Mouse (Mus musculus): Measurements from ENCODE around the gene Ttc28.

DNA sequence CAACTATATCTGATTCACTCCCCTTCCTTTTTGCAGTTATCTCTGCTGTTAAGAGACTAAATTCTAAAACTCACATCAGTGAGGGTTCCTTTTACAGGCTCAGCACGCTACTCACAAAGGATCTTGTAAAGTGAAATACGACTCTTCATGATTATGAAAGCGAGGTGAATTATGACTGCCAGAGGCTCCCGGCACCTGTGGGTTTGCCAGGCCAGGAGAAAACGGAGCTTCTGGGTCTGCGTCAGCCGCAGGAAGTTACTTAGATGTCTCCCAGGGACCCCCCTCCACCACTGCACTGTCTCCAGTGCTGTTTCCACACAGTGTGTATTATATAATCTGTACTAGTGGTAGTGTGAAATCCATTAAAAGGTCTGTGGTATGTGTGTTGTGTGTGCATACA is 233.6 kb downstream of the Ttc28 start:
- TF ChIP-seq POLR2A (IDR thresholded peaks at IDR 0.05; ENCODE audit: borderline replicate concordance, extremely low read depth, low read depth, low read length) (no peak), CTCF (IDR thresholded peaks at IDR 0.05; ENCODE audit: insufficient read depth, low read length) (no peak)
